Mouse (Mus musculus): ENCODE results near the gene Kyat3. TPM values are rescaled to one million over a fixed set of nuclear protein-coding genes. Genes with fewer than 3 reads are reported as not detected.
"Not testable (repeated sequence)": the region's sequence is repeated elsewhere in the genome, so short reads cannot be mapped to it uniquely, and the experiment has no call there.

The Kyat3 gene
- polyA plus RNA-seq, 1 experiment from 2014 or later: 19.5 TPM

DNA sequence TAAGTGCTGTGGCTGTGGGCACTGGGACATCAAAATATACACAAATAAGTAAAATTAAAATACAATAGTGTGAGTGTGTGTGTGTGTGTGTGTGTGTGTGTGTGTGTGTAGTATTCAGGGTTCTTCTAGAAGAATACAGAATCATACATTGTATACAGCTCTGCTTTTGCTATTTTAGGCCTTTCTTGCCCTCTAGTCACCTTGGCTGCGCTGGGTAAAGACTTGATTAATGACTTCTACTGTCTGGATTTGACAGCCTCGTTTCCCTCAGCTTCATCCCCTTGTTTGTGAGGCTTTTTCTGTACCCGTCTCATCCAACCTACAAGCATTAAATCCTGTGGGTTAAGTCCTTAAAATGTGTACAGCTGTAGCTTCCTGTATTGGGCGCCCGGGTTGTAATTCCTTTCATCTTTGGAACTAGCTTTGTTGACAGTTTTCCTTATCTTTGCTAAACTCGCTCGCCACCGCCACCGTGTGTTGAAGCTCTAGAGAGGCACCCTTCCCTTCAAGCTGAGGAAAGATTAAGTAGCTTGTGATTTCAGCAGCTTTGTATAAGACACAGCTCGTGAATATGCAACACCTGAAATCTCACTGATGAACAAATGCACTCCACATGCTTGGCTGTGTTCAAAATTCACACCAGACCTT, 9.6 kb downstream of the Kyat3 start:
- Histone ChIP-seq H3K27ac (no peak overlapping the region), H3K9ac (no peak overlapping the region), H3K9me3 (0 out of 2 replicates have a peak, but pooled peaks cover 4% of the 10 kb centered on the region), H3K4me1 (no peaks in the 10 kb centered on the region), H3K36me3 (peaks cover 12% of the 10 kb centered on the region), H3K27me3 (no peaks in the 10 kb centered on the region), H3K4me2 (no peak overlapping the region), H3K4me3 (no peak overlapping the region)
- no peak for ATAC-seq (ENCODE audit: insufficient number of reproducible peaks, insufficient read depth, low FRiP score, low TSS enrichment, low read depth)
- WGBS: 33% methylated on average over 10 of the region's 10 CpGs

DNA sequence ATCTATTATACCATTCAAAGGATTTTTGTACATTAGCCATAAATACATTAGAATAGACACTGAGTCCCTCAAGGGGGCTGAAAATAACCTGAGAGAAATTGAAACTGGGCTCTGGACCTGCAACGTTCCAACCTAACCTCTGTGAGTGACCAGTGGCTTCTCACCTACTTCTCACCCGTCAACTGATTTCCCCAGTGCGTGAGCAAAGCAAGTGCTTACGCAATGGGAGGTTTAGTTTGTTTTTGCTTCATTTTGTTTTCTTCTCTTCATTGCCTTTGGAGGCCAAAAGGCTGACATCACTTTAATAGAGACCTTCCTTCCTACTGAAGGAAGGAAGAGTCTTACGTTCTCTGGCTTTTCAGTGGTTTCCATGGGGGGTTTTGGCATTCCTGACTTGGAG, 10.5 kb downstream of the Kyat3 start:
- WGBS: 93% methylated on average over 5 of the region's 5 CpGs
- H3K4me3 ChIP-seq: no peak overlapping the region
- H3K4me1 ChIP-seq: no peaks in the 10 kb centered on the region
- no peak for ATAC-seq (ENCODE audit: insufficient number of reproducible peaks, insufficient read depth, low FRiP score, low TSS enrichment, low read depth)
- H3K36me3 ChIP-seq: peaks cover 12% of the 10 kb centered on the region
- 0 out of 2 replicates have a peak, but pooled peaks cover 4% of the 10 kb centered on the region for H3K9me3 ChIP-seq
- H3K9ac ChIP-seq: no peak overlapping the region
- H3K27ac ChIP-seq: no peak overlapping the region
- H3K27me3 ChIP-seq: no peaks in the 10 kb centered on the region
- H3K4me2 ChIP-seq: no peak overlapping the region

DNA sequence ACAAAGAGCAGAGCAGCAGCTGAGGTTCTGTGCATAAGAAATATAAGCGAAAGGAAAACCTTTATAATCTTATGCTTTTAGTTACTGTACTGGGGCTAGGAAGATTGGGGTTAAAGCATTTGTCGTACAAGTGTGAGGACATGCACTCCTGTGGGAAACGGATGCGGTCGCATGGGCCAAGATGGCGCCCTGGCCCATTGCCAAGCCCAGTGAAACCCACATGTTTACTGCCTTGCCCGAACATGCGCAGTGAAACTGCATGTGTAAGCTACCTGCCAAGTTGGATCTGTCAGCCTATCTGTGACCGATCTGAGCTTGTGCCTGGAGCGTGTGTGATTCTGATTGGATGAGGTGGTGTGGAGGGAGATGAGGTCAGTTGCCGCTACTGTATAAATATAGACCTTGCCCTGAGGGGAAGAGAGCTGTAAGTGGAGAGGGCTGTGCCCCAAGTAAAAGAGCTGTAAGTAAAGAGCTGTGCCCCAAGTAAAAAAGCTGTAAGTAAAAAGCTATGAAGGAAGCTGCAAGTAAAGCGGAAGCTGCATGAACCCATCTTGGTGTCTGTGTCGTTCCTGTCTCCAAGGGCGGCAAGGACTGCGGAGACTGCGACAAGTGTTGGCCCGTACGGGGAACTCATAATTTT, 11.7 kb downstream of the Kyat3 start:
- not testable (repeated sequence) for H3K4me2 ChIP-seq; H3K27ac ChIP-seq; H3K4me3 ChIP-seq; H3K9ac ChIP-seq; ATAC-seq (ENCODE audit: insufficient number of reproducible peaks, insufficient read depth, low FRiP score, low TSS enrichment, low read depth); H3K27me3 ChIP-seq; H3K9me3 ChIP-seq; H3K4me1 ChIP-seq
- H3K36me3 ChIP-seq: peaks cover 12% of the 10 kb centered on the region
- 85% methylated on average over 18 of the region's 18 CpGs for WGBS

DNA sequence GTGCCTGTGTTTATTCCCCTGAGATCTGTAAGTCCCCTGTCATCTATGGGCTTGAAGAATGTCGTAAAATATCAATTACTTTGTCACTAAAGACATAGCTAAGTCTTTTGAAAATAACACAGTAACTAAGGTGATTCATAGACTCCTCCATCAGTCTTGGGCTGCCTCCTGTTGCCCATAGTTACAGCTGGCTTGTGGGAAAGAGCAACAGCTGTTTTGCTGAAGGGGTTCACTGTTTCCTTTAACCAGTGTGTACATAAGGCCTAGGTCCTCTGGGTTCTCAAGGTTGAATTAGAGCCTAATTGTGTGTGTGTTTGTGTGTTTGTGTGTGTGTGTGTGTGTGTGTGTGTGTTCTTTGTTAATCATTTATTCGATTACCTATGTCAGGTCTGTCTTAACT, 24.6 kb downstream of the Kyat3 start:
- Histone ChIP-seq H3K36me3 (peaks cover 6% of the 10 kb centered on the region), H3K27me3 (no peaks in the 10 kb centered on the region), H3K9me3 (no peaks in the 10 kb centered on the region), H3K27ac (no peak overlapping the region), H3K4me3 (no peak overlapping the region), H3K4me1 (no peaks in the 10 kb centered on the region), H3K4me2 (no peak overlapping the region), H3K9ac (no peak overlapping the region)
- no peak for ATAC-seq (ENCODE audit: insufficient number of reproducible peaks, insufficient read depth, low FRiP score, low TSS enrichment, low read depth)
- 75% methylated on average over 2 of the region's 2 CpGs for WGBS

DNA sequence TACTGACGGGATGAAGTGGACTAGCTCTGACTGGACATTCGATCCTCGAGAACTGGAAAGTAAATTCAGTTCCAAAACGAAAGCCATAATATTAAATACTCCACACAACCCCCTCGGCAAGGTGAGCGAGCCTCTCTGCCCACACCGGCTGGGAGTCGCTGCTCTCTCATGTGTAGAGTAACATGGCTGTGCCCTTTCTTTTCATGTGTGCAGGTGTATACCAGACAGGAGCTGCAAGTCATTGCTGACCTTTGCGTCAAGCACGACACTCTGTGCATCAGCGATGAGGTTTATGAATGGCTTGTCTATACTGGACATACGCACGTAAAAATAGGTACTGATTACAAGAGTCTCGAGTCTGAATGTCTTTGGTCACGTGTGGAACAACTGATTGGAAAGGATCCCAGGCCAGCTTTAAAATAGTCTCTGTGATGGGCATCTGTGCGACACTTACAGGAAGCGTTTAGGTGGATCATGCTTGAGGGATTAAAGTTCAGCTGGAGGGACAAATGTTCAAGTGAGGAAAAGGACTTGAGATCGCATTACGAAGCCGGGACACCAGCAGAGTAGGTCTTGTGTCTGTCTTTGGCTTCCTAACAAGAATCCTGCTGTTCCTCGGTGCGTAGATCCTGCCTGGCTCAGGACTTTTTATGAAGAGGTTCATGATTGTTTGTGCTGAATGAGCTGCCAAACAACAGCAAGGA, 25.3 kb downstream of the Kyat3 start:
- Histone ChIP-seq H3K9ac (no peak overlapping the region), H3K27ac (no peak overlapping the region), H3K4me3 (no peak overlapping the region), H3K36me3 (peaks cover 4% of the 10 kb centered on the region), H3K9me3 (no peaks in the 10 kb centered on the region), H3K4me2 (no peak overlapping the region), H3K4me1 (no peaks in the 10 kb centered on the region), H3K27me3 (no peaks in the 10 kb centered on the region)
- ATAC-seq (ENCODE audit: insufficient number of reproducible peaks, insufficient read depth, low FRiP score, low TSS enrichment, low read depth): no peak
- 84% methylated on average over 22 of the region's 22 CpGs for WGBS

- no peak for ATAC-seq (ENCODE audit: insufficient number of reproducible peaks, insufficient read depth, low FRiP score, low TSS enrichment, low read depth)
- Histone ChIP-seq H3K9ac (no peak overlapping the region), H3K4me1 (no peaks in the 10 kb centered on the region), H3K27ac (no peak overlapping the region), H3K4me2 (no peak overlapping the region), H3K27me3 (no peaks in the 10 kb centered on the region), H3K36me3 (0 out of 2 replicates have a peak, but pooled peaks cover 2% of the 10 kb centered on the region), H3K9me3 (no peaks in the 10 kb centered on the region), H3K4me3 (no peak overlapping the region)
- WGBS: 91% methylated on average over 12 of the region's 12 CpGs
These were observed 33.4 kb downstream of the Kyat3 start for GRCm38 (mm10) chr3:142734291-142734690.

DNA sequence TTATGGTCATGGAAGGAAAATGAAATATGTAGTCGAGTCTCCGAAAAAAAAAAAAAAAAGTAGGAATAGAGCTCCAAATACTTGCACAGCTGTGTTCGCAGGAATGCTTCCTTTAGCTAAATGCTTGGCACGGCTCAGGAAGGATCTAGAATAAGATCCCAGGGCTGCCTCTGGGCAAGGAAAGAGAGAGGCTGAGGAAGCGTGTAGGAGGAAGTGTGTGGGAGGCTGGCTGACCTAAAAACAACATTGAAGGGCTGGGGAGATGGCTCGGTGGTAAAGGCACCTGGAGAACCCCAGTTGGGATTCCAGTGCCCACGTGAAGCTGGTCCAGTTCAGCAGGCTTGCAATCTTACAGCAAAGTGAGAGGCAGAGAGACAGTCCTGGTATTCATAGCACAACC, 40.0 kb downstream of the Kyat3 start:
- no peak overlapping the region for H3K27ac ChIP-seq

DNA sequence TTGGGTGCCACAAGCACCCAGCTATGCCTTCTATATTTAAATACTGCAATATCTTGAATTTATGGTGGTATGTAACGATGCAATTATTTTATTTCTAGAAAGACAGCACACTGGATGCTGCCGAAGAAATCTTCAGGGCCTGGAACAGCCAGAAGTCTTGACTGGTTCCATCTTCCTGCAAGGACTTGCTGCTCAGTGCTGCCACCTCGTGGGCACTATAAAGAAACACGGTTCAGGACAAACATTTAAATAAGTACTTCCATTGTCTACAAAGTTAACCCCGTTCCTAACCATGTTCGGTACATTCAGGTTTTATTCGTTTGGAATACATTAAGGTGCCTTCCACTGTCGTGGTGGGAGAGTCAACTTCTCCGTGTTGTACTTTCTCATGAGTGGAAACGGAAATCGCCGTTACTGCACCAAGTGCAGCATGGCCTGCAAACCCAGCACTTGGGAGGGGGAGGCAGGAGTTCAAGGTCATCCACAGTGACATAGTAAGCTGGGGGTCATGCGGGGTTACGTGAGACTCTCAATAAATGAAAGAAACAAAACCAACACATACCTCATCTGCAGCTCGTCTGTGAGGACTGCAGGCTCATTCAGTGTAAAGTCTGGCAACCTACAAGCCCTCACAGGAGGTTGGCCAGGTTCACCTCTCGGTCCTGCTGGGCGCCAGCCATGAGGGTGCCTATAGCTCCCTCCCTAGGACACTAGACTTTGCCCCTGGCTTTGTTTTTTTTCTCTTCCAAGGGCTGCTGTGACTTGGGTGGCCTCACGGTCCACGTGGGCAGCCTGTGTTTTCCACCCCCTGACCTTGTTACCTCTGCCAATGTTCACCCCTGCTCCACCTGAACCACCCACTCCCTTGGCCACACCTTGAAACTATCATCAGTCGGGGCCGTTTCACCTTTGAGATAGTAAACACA, 43.4 kb downstream of the Kyat3 start:
- Histone ChIP-seq H3K4me1 (no peaks in the 10 kb centered on the region), H3K4me2 (no peak overlapping the region), H3K27me3 (no peaks in the 10 kb centered on the region), H3K27ac (no peak overlapping the region), H3K9me3 (no peaks in the 10 kb centered on the region), H3K4me3 (no peak overlapping the region), H3K9ac (no peak overlapping the region), H3K36me3 (no peaks in the 10 kb centered on the region)
- no peak for ATAC-seq (ENCODE audit: insufficient number of reproducible peaks, insufficient read depth, low FRiP score, low TSS enrichment, low read depth)
- 61% methylated on average over 21 of the region's 21 CpGs for WGBS

More for the DNA sequence above, 40.0 kb downstream of the Kyat3 start:
- ATAC-seq (ENCODE audit: insufficient number of reproducible peaks, insufficient read depth, low FRiP score, low TSS enrichment, low read depth): no peak
- Histone ChIP-seq H3K9ac (no peak overlapping the region), H3K4me2 (no peak overlapping the region), H3K9me3 (no peaks in the 10 kb centered on the region), H3K4me1 (no peaks in the 10 kb centered on the region), H3K4me3 (no peak overlapping the region), H3K36me3 (0 out of 2 replicates have a peak, but pooled peaks cover 2% of the 10 kb centered on the region), H3K27me3 (no peaks in the 10 kb centered on the region)
- 62% methylated on average over 7 of the region's 7 CpGs for WGBS

GRCm38 (mm10) chr3:142745076-142745475, 44.2 kb downstream of the Kyat3 start:
- Histone ChIP-seq H3K9ac (no peak overlapping the region), H3K27me3 (no peaks in the 10 kb centered on the region), H3K4me1 (no peaks in the 10 kb centered on the region), H3K9me3 (no peaks in the 10 kb centered on the region), H3K4me3 (no peak overlapping the region), H3K36me3 (no peaks in the 10 kb centered on the region), H3K27ac (no peak overlapping the region), H3K4me2 (no peak overlapping the region)
- no peak for ATAC-seq (ENCODE audit: insufficient number of reproducible peaks, insufficient read depth, low FRiP score, low TSS enrichment, low read depth)
- 95% methylated on average over 2 of the region's 2 CpGs for WGBS

- ATAC-seq (ENCODE audit: insufficient number of reproducible peaks, insufficient read depth, low FRiP score, low TSS enrichment, low read depth): no peak
- H3K4me3 ChIP-seq: no peak overlapping the region
- H3K4me1 ChIP-seq: no peaks in the 10 kb centered on the region
- no peaks in the 10 kb centered on the region for H3K9me3 ChIP-seq
- H3K27me3 ChIP-seq: no peaks in the 10 kb centered on the region
- WGBS: 93% methylated on average over 7 of the region's 7 CpGs
- no peak overlapping the region for H3K27ac ChIP-seq
- H3K36me3 ChIP-seq: no peaks in the 10 kb centered on the region
- H3K9ac ChIP-seq: no peak overlapping the region
- H3K4me2 ChIP-seq: no peak overlapping the region
These were observed 46.8 kb downstream of the Kyat3 start for GRCm38 (mm10) chr3:142747673-142748072.

GRCm38 (mm10) chr3:142749131-142749530, 48.3 kb downstream of the Kyat3 start:
- Histone ChIP-seq H3K27ac (no peak overlapping the region), H3K36me3 (no peaks in the 10 kb centered on the region), H3K4me1 (no peaks in the 10 kb centered on the region), H3K9me3 (no peaks in the 10 kb centered on the region), H3K9ac (no peak overlapping the region), H3K27me3 (no peaks in the 10 kb centered on the region), H3K4me3 (no peak overlapping the region), H3K4me2 (no peak overlapping the region)
- ATAC-seq (ENCODE audit: insufficient number of reproducible peaks, insufficient read depth, low FRiP score, low TSS enrichment, low read depth): no peak
- 83% methylated on average over 16 of the region's 16 CpGs for WGBS
